Mouse (Mus musculus): ENCODE measurements at regions not wholly inside any gene's neighbourhood (a gene's known extent, or its start where the extent isn't known, plus 50 kb on each side); places are given as distances from the start of the nearest gene placed in this dataset.

GRCm38 (mm10) chr4:153217541-153217980 lies 265.1 kb downstream of the Ajap1 start:
- no peaks in the 10 kb centered on the region for H3K27me3 ChIP-seq (ENCODE audit: control insufficient read depth, insufficient read depth, low read length)
- no peaks in the 10 kb centered on the region for H3K36me3 ChIP-seq (replicated peaks; ENCODE audit: control insufficient read depth, insufficient read depth)
- H3K4me3 ChIP-seq (replicated peaks; ENCODE audit: low read length): no peak overlapping the region
- H3K9ac ChIP-seq: no peak overlapping the region
- DNase-seq (ENCODE audit: low spot score) (no peak), ATAC-seq (ENCODE audit: low FRiP score) (no peak)
- no peaks in the 10 kb centered on the region for H3K4me1 ChIP-seq (replicated peaks; ENCODE audit: control insufficient read depth, insufficient read depth, low read length)
- no peak overlapping the region for H3K4me2 ChIP-seq (replicated peaks)
- no peak overlapping the region for H3K27ac ChIP-seq
- WGBS: 78% methylated on average over 9 of the region's 9 CpGs
- H3K9me3 ChIP-seq (ENCODE audit: control insufficient read depth, low read length): no peaks in the 10 kb centered on the region

GRCm38 (mm10) chr4:153212095-153212494 lies 270.5 kb downstream of the Ajap1 start:
- no peaks in the 10 kb centered on the region for H3K27me3 ChIP-seq (ENCODE audit: control insufficient read depth, insufficient read depth, low read length)
- H3K27ac ChIP-seq: no peak overlapping the region
- no peak overlapping the region for H3K4me3 ChIP-seq (replicated peaks; ENCODE audit: low read length)
- no peak for ATAC-seq (ENCODE audit: low FRiP score)
- DNase-seq (ENCODE audit: low spot score): no peak
- H3K36me3 ChIP-seq (replicated peaks; ENCODE audit: control insufficient read depth, insufficient read depth): no peaks in the 10 kb centered on the region
- H3K9me3 ChIP-seq (ENCODE audit: control insufficient read depth, low read length): no peaks in the 10 kb centered on the region
- peaks cover 14% of the 10 kb centered on the region for H3K4me1 ChIP-seq (replicated peaks; ENCODE audit: control insufficient read depth, insufficient read depth, low read length)
- H3K4me2 ChIP-seq (replicated peaks): no peak overlapping the region
- H3K9ac ChIP-seq: no peak overlapping the region
- 38% methylated on average over 11 of the region's 11 CpGs for WGBS

- H3K36me3 ChIP-seq (replicated peaks; ENCODE audit: control insufficient read depth, insufficient read depth): no peaks in the 10 kb centered on the region
- DNase-seq (ENCODE audit: low spot score): no peak
- H3K27me3 ChIP-seq (ENCODE audit: control insufficient read depth, insufficient read depth, low read length): peaks cover 5% of the 10 kb centered on the region; the same call in 1 of the 2 replicates
- H3K4me2 ChIP-seq (replicated peaks): no peak overlapping the region
- 34% methylated on average over 2 of the region's 2 CpGs for WGBS
- H3K4me3 ChIP-seq (replicated peaks; ENCODE audit: low read length): no peak overlapping the region
- no peak for ATAC-seq (ENCODE audit: low FRiP score)
- peaks cover 21% of the 10 kb centered on the region for H3K4me1 ChIP-seq (replicated peaks; ENCODE audit: control insufficient read depth, insufficient read depth, low read length)
- no peak overlapping the region for H3K27ac ChIP-seq
- no peak overlapping the region for H3K9ac ChIP-seq
- H3K9me3 ChIP-seq (ENCODE audit: control insufficient read depth, low read length): no peaks in the 10 kb centered on the region
Observed at GRCm38 (mm10) chr4:153208822-153209221, 273.8 kb downstream of the Ajap1 start.

- DNase-seq (ENCODE audit: low spot score): no peak
- peaks cover 5% of the 10 kb centered on the region; the same call in 1 of the 2 replicates for H3K27me3 ChIP-seq (ENCODE audit: control insufficient read depth, insufficient read depth, low read length)
Observed at GRCm38 (mm10) chr4:153208215-153208614, 274.4 kb downstream of the Ajap1 start.

GRCm38 (mm10) chr4:153207578-153208102 lies 275.0 kb downstream of the Ajap1 start:
- WGBS: 50% methylated on average over 11 of the region's 11 CpGs
- ATAC-seq (ENCODE audit: low FRiP score): no peak

More at GRCm38 (mm10) chr4:153208215-153208614, 274.4 kb downstream of the Ajap1 start:
- WGBS: 62% methylated on average over 6 of the region's 6 CpGs
- ATAC-seq (ENCODE audit: low FRiP score): no peak
- H3K27ac ChIP-seq: no peak overlapping the region
- H3K4me2 ChIP-seq (replicated peaks): no peak overlapping the region
- H3K4me1 ChIP-seq (replicated peaks; ENCODE audit: control insufficient read depth, insufficient read depth, low read length): peaks cover 21% of the 10 kb centered on the region
- no peak overlapping the region for H3K4me3 ChIP-seq (replicated peaks; ENCODE audit: low read length)
- H3K9ac ChIP-seq: no peak overlapping the region
- no peaks in the 10 kb centered on the region for H3K36me3 ChIP-seq (replicated peaks; ENCODE audit: control insufficient read depth, insufficient read depth)
- no peaks in the 10 kb centered on the region for H3K9me3 ChIP-seq (ENCODE audit: control insufficient read depth, low read length)

GRCm38 (mm10) chr4:153206789-153207457 lies 275.7 kb downstream of the Ajap1 start:
- H3K36me3 ChIP-seq (replicated peaks; ENCODE audit: control insufficient read depth, insufficient read depth): no peaks in the 10 kb centered on the region
- DNase-seq (ENCODE audit: low spot score) (no peak), ATAC-seq (ENCODE audit: low FRiP score) (no peak)
- WGBS: 55% methylated on average over 11 of the region's 11 CpGs
- H3K27me3 ChIP-seq (ENCODE audit: control insufficient read depth, insufficient read depth, low read length): peaks cover 11% of the 10 kb centered on the region; the same call in 1 of the 2 replicates
- no peak overlapping the region for H3K4me2 ChIP-seq (replicated peaks)
- peak overlapping the region; percentile 45 for H3K27ac ChIP-seq
- no peaks in the 10 kb centered on the region for H3K9me3 ChIP-seq (ENCODE audit: control insufficient read depth, low read length)
- no peak overlapping the region for H3K4me3 ChIP-seq (replicated peaks; ENCODE audit: low read length)
- H3K4me1 ChIP-seq (replicated peaks; ENCODE audit: control insufficient read depth, insufficient read depth, low read length): peaks cover 18% of the 10 kb centered on the region
- H3K9ac ChIP-seq: no peak overlapping the region

More at GRCm38 (mm10) chr4:153207578-153208102, 275.0 kb downstream of the Ajap1 start:
- no peaks in the 10 kb centered on the region for H3K9me3 ChIP-seq (ENCODE audit: control insufficient read depth, low read length)
- peaks cover 5% of the 10 kb centered on the region; the same call in 1 of the 2 replicates for H3K27me3 ChIP-seq (ENCODE audit: control insufficient read depth, insufficient read depth, low read length)
- no peak overlapping the region for H3K4me2 ChIP-seq (replicated peaks)
- peak overlapping the region; percentile 45 for H3K27ac ChIP-seq
- no peak overlapping the region for H3K4me3 ChIP-seq (replicated peaks; ENCODE audit: low read length)
- H3K36me3 ChIP-seq (replicated peaks; ENCODE audit: control insufficient read depth, insufficient read depth): no peaks in the 10 kb centered on the region
- H3K9ac ChIP-seq: no peak overlapping the region
- peaks cover 21% of the 10 kb centered on the region for H3K4me1 ChIP-seq (replicated peaks; ENCODE audit: control insufficient read depth, insufficient read depth, low read length)
- DNase-seq (ENCODE audit: low spot score): no peak

- no peaks in the 10 kb centered on the region for H3K36me3 ChIP-seq (replicated peaks; ENCODE audit: control insufficient read depth, insufficient read depth)
- no peak overlapping the region for H3K9ac ChIP-seq
- no peak overlapping the region for H3K27ac ChIP-seq
- ATAC-seq (ENCODE audit: low FRiP score): no peak
- no peaks in the 10 kb centered on the region for H3K9me3 ChIP-seq (ENCODE audit: control insufficient read depth, low read length)
- H3K4me3 ChIP-seq (replicated peaks; ENCODE audit: low read length): no peak overlapping the region
- H3K4me1 ChIP-seq (replicated peaks; ENCODE audit: control insufficient read depth, insufficient read depth, low read length): peaks cover 16% of the 10 kb centered on the region
- no peak overlapping the region for H3K4me2 ChIP-seq (replicated peaks)
- H3K27me3 ChIP-seq (ENCODE audit: control insufficient read depth, insufficient read depth, low read length): peaks cover 11% of the 10 kb centered on the region; the same call in 1 of the 2 replicates
- 52% methylated on average over 7 of the region's 7 CpGs for WGBS
- DNase-seq (ENCODE audit: low spot score): no peak
Observed at GRCm38 (mm10) chr4:153204764-153205163, 277.8 kb downstream of the Ajap1 start.

GRCm38 (mm10) chr4:153200799-153201770 lies 281.5 kb downstream of the Ajap1 start:
- Histone ChIP-seq H3K4me3 (replicated peaks; ENCODE audit: low read length) (no peak overlapping the region), H3K36me3 (replicated peaks; ENCODE audit: control insufficient read depth, insufficient read depth) (no peaks in the 10 kb centered on the region), H3K9me3 (ENCODE audit: control insufficient read depth, low read length) (peaks cover 7% of the 10 kb centered on the region; the same call in 1 of the 2 replicates), H3K9ac (no peak overlapping the region), H3K4me1 (replicated peaks; ENCODE audit: control insufficient read depth, insufficient read depth, low read length) (no peaks in the 10 kb centered on the region), H3K27me3 (ENCODE audit: control insufficient read depth, insufficient read depth, low read length) (peaks cover 11% of the 10 kb centered on the region; the same call in 1 of the 2 replicates), H3K27ac (no peak overlapping the region), H3K4me2 (replicated peaks) (no peak overlapping the region)
- ATAC-seq (ENCODE audit: low FRiP score) (no peak), DNase-seq (ENCODE audit: low spot score) (no peak)
- WGBS: 49% methylated on average over 20 of the region's 20 CpGs

- H3K27ac ChIP-seq: no peak overlapping the region
- no peaks in the 10 kb centered on the region for H3K9me3 ChIP-seq (ENCODE audit: control insufficient read depth, low read length)
- WGBS: 12% methylated on average over 8 of the region's 8 CpGs
- H3K36me3 ChIP-seq (replicated peaks; ENCODE audit: control insufficient read depth, insufficient read depth): no peaks in the 10 kb centered on the region
- 0 out of 2 replicates have a peak, but pooled peaks cover 10% of the 10 kb centered on the region for H3K27me3 ChIP-seq (ENCODE audit: control insufficient read depth, insufficient read depth, low read length)
- peak; percentile 56 for DNase-seq (ENCODE audit: low spot score)
- no peak overlapping the region for H3K4me3 ChIP-seq (replicated peaks; ENCODE audit: low read length)
- no peak overlapping the region for H3K9ac ChIP-seq
- H3K4me2 ChIP-seq (replicated peaks): no peak overlapping the region
- no peak for ATAC-seq (ENCODE audit: low FRiP score)
- H3K4me1 ChIP-seq (replicated peaks; ENCODE audit: control insufficient read depth, insufficient read depth, low read length): peaks cover 7% of the 10 kb centered on the region
Observed at GRCm38 (mm10) chr4:153189485-153189884, 293.1 kb downstream of the Ajap1 start.

All from hindbrain, embryonic 14.5 days (tissue).